Mouse (Mus musculus) testis, postnatal 10 days (tissue): ENCODE data around the gene Gm20388.

Experiments used
- DNase-seq: peaks from one replicate; pipeline ENCODE4 v3.0.0; 2021; ENCODE audit warnings: low spot score

Gene Gm20388

GRCm38 (mm10) chr8:119910547-119911257, at the start of gene Gm20388:
Gene Gm20388 (plus strand): TSS chr8:119910841.
- peak; percentile 94 for DNase-seq

- DNase-seq: peak; percentile 99
Measured at GRCm38 (mm10) chr8:119861706-119862389, 48.8 kb upstream of the Gm20388 start, which contains the start of gene Klhl36. Gene Klhl36 (plus strand): TSS chr8:119862266.

- DNase-seq: no peak
Measured at GRCm38 (mm10) chr8:119862390-119862734, 48.3 kb upstream of the Gm20388 start.

GRCm38 (mm10) chr8:119862749-119863148, 47.9 kb upstream of the Gm20388 start:
- no peak for DNase-seq

- peak; percentile 74 for DNase-seq
Measured at GRCm38 (mm10) chr8:119869616-119870015, 41.0 kb upstream of the Gm20388 start.

- no peak for DNase-seq
Measured at GRCm38 (mm10) chr8:119873181-119873580, 37.5 kb upstream of the Gm20388 start.

- no peak for DNase-seq
Measured at GRCm38 (mm10) chr8:119881301-119881700, 29.3 kb upstream of the Gm20388 start.

- DNase-seq: no peak
Measured at GRCm38 (mm10) chr8:119881917-119882316, 28.7 kb upstream of the Gm20388 start.

- no peak for DNase-seq
Measured at GRCm38 (mm10) chr8:119883281-119883680, 27.4 kb upstream of the Gm20388 start.

- DNase-seq: no peak
Measured at GRCm38 (mm10) chr8:119885612-119886011, 25.0 kb upstream of the Gm20388 start.

GRCm38 (mm10) chr8:119887130-119887529, 23.5 kb upstream of the Gm20388 start:
- DNase-seq: peak; percentile 75

GRCm38 (mm10) chr8:119888012-119888411, 22.6 kb upstream of the Gm20388 start:
- no peak for DNase-seq

GRCm38 (mm10) chr8:119897069-119897468, 13.6 kb upstream of the Gm20388 start:
- no peak for DNase-seq

GRCm38 (mm10) chr8:119897933-119898332, 12.7 kb upstream of the Gm20388 start:
- DNase-seq: no peak

- DNase-seq: no peak
Measured at GRCm38 (mm10) chr8:119901349-119901748, 9.3 kb upstream of the Gm20388 start.

- no peak for DNase-seq
Measured at GRCm38 (mm10) chr8:119901952-119902351, 8.7 kb upstream of the Gm20388 start.

GRCm38 (mm10) chr8:119904323-119904911, 6.2 kb upstream of the Gm20388 start:
- no peak for DNase-seq

- no peak for DNase-seq
Measured at GRCm38 (mm10) chr8:119909944-119910546, 596 bp upstream of the Gm20388 start, which contains the start of gene Usp10. Gene Usp10 (plus strand): TSS chr8:119910360.

GRCm38 (mm10) chr8:119911258-119911962, 769 bp downstream of the Gm20388 start:
- no peak for DNase-seq

GRCm38 (mm10) chr8:119912643-119913042, 2.0 kb downstream of the Gm20388 start:
- DNase-seq: no peak

GRCm38 (mm10) chr8:119913181-119913580, 2.5 kb downstream of the Gm20388 start:
- DNase-seq: no peak

GRCm38 (mm10) chr8:119914161-119914560, 3.5 kb downstream of the Gm20388 start:
- no peak for DNase-seq
